Mouse (Mus musculus) limb, embryonic 10.5 days (tissue): Measurements from ENCODE around the gene Olfr1002. TPM values are rescaled to one million over a fixed set of nuclear protein-coding genes. Genes with fewer than 3 reads are reported as not detected.
"Not testable (repeated sequence)": the region's sequence is repeated elsewhere in the genome, so short reads cannot be mapped to it uniquely, and the experiment has no call there.

Source experiments
- DNase-seq: peaks from one replicate; pipeline ENCODE4 v3.0.0-alpha.2; 2017; ENCODE audit warnings: low spot score
- H3K27ac ChIP-seq: fragments of 300-500 bp; sonication (generic); 2 replicates; pipeline ENCODE4 v1.5.1; 2016; ENCODE audit warnings: mild to moderate bottlenecking
- H3K27me3 ChIP-seq: fragments of 300-500 bp; sonication (generic); 2 replicates; pipeline ENCODE4 v1.6.1; 2016; ENCODE audit warnings: low read depth, mild to moderate bottlenecking; ENCODE audit not compliant: poor library complexity, severe bottlenecking
- H3K36me3 ChIP-seq: fragments of 300-500 bp; sonication (generic); 2 replicates; pipeline ENCODE4 v1.6.1; 2016; ENCODE audit warnings: mild to moderate bottlenecking, moderate library complexity
- H3K4me1 ChIP-seq: fragments of 300-500 bp; sonication (generic); 2 replicates; pipeline ENCODE4 v1.6.1; 2016
- H3K4me3 ChIP-seq: fragments of 300-500 bp; sonication (generic); 2 replicates; pipeline ENCODE4 v1.5.1; 2016; ENCODE audit warnings: mild to moderate bottlenecking, moderate library complexity
- H3K9me3 ChIP-seq: fragments of 300-500 bp; sonication (generic); replicated peaks from 2 replicates; pipeline ENCODE4 v1.6.1; 2016; ENCODE audit warnings: mild to moderate bottlenecking
- WGBS: fragments of 180-500 bp; shearing (Covaris S2); methylation state at CpG from one replicate; pipeline ENCODE4 v1.1.7; 2016; 5-methylcytosine and 5-hydroxymethylcytosine counted together
- polyA plus RNA-seq: library from polyadenylated mRNA; unstranded; fragments of >200 nt; fragmentation: Nextera tagmentation; extraction: Ambion mirVana; gene quantifications from 2 replicates; pipeline ENCODE4 v1.2.1, GENCODE M21; 2016

The Olfr1002 gene
- polyA plus RNA-seq, result not detected in 2 replicates

DNA sequence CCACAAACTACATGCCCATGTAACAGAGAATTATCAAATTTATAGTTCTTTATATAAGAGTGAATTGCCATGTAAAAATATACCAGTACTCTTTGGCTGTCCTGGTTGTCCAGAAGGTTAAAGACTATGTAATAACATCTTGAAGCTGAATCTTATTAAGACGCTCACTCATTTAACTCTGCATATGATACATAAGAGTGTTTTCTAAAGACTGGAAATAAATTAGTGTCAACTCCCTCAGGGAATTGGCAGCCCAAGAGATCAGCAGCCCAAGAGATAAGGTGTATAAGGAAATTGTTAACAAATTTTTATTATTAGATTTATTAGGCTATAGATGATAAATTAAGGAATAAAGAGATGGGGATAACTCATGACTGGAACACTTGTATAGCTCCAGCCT lies at the start of gene Olfr1002:
TSS of gene Olfr1002 (minus strand) at position 101 of the 400 bp plus-strand sequence.
- 95% methylated on average over 1 of the region's 1 CpGs for WGBS
- no peaks in the 10 kb centered on the region for H3K4me1 ChIP-seq
- no peak within 1 kb of the TSS for H3K27ac ChIP-seq
- no peaks in the 10 kb centered on the region for H3K9me3 ChIP-seq
- H3K4me3 ChIP-seq, result no peak within 1 kb of the TSS
- H3K27me3 ChIP-seq, result no peaks in the 10 kb centered on the region
- no peaks in the 10 kb centered on the region for H3K36me3 ChIP-seq
- no peak for DNase-seq

DNA sequence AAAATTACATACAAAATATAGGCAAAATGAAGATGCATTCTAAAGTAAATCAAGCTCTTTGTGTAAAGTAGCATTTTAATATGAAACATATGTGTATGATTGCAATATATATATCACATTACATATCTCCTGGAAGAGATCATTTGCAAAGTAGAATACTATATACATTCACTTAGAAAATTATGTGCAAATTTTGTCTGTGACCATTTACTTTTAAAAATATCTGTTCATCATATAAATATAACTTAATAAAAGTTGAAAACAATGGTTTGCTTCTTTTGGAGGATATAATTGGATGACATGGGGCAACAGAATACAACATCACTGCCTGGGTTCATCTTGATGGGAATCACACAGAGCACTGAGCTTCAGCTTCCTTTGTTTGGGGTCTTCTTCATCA lies 38.6 kb upstream of the Olfr1002 start, which contains the start of gene Olfr1008:
TSS of gene Olfr1008 (plus strand) at position 301 of the 400 bp plus-strand sequence.
- Histone ChIP-seq H3K4me3 (no peak within 1 kb of the TSS), H3K4me1 (no peaks in the 10 kb centered on the region), H3K36me3 (no peaks in the 10 kb centered on the region), H3K27ac (no peak within 1 kb of the TSS), H3K27me3 (no peaks in the 10 kb centered on the region), H3K9me3 (no peaks in the 10 kb centered on the region)
- no peak for DNase-seq

GRCm38 (mm10) chr2:85678667-85679066 lies 28.2 kb upstream of the Olfr1002 start, which contains the start of gene Olfr1006:
Gene Olfr1006 (minus strand): TSS chr2:85678767.
- Histone ChIP-seq H3K27ac (no peak within 1 kb of the TSS), H3K36me3 (no peaks in the 10 kb centered on the region), H3K4me3 (no peak within 1 kb of the TSS), H3K9me3 (no peaks in the 10 kb centered on the region), H3K4me1 (no peaks in the 10 kb centered on the region), H3K27me3 (no peaks in the 10 kb centered on the region)
- DNase-seq, result no peak

DNA sequence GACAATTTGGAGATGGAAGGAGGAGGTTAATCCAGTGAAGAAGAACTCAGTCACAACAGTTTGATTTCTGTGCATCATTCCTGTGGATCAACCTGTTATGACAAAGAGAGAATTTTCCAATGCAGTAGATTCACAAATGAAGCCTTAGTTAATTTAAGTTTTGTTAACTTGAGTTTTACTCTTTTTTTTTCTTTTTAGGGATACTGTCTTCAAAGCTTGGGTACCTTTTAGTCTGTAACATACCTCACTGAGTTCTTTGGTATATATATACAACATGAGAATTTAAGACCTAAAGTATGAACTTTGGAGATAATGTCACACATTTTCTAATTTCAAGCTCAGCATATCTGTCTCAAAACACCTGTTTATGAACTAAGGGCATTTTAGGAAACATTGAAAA lies 13.9 kb upstream of the Olfr1002 start, which contains the start of gene Olfr154:
TSS of gene Olfr154 (minus strand) at position 101 of the 400 bp plus-strand sequence.
- not testable (repeated sequence) for H3K27me3 ChIP-seq, H3K4me1 ChIP-seq, H3K36me3 ChIP-seq, H3K27ac ChIP-seq, H3K9me3 ChIP-seq, DNase-seq, H3K4me3 ChIP-seq

DNA sequence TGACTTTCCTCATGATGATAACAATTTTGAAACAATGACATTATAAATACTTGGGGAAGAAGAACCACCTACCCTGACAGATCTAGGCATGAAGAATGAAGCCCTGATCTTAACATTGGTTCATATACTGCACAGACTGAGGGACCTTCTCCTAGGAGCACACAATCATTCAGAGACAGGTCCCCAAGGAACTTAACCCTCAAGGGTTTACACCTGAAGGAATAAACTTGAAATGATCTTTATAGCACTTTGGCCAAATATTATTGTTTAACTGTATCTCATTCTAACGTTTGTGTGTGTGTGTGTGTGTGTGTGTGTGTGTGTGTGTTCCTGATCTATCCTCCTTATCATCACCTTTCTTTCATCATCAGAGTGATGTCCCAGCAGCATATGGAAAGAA lies 38.7 kb downstream of the Olfr1002 start, which contains the start of gene Olfr1000:
TSS of gene Olfr1000 (minus strand) at position 101 of the 400 bp plus-strand sequence.
- Histone ChIP-seq H3K27ac (no peak within 1 kb of the TSS), H3K27me3 (no peaks in the 10 kb centered on the region), H3K36me3 (no peaks in the 10 kb centered on the region), H3K9me3 (no peaks in the 10 kb centered on the region), H3K4me3 (no peak within 1 kb of the TSS), H3K4me1 (no peaks in the 10 kb centered on the region)
- WGBS, result 75% methylated on average over 1 of the region's 1 CpGs
- no peak for DNase-seq

Other genes with a start within 250 kb of the Olfr1002 start
- gene Olfr992, start 241.2 kb downstream of the Olfr1002 start, polyA plus RNA-seq, result not detected in 2 replicates
- not detected in 2 replicates for gene Olfr993, start 235.8 kb downstream of the Olfr1002 start, polyA plus RNA-seq
- gene Olfr994, start 214.3 kb downstream of the Olfr1002 start, polyA plus RNA-seq, result not detected in 2 replicates
- not detected in 2 replicates for gene Olfr995, start 207.1 kb downstream of the Olfr1002 start, polyA plus RNA-seq
- not detected in 2 replicates for gene 4833423E24Rik, start 131.7 kb downstream of the Olfr1002 start, polyA plus RNA-seq
- not detected in 2 replicates for gene Olfr996, start 71.5 kb downstream of the Olfr1002 start, polyA plus RNA-seq
- not detected in 2 replicates for gene Olfr998, start 61.8 kb downstream of the Olfr1002 start, polyA plus RNA-seq
- gene Olfr1000, start 38.8 kb downstream of the Olfr1002 start, polyA plus RNA-seq, result not detected in 2 replicates
- not detected in 2 replicates for gene Olfr154, start 13.8 kb upstream of the Olfr1002 start, polyA plus RNA-seq
- gene Olfr1006, start 28.1 kb upstream of the Olfr1002 start, polyA plus RNA-seq, result not detected in 2 replicates
- gene Olfr1008, start 38.7 kb upstream of the Olfr1002 start, polyA plus RNA-seq, result not detected in 2 replicates
- gene Olfr1009, start 64.7 kb upstream of the Olfr1002 start, polyA plus RNA-seq, result not detected in 2 replicates
- not detected in 2 replicates for gene Olfr1012, start 112.1 kb upstream of the Olfr1002 start, polyA plus RNA-seq
- not detected in 2 replicates for gene Olfr1013, start 116.4 kb upstream of the Olfr1002 start, polyA plus RNA-seq
- gene Olfr1014, start 122.0 kb upstream of the Olfr1002 start, polyA plus RNA-seq, result not detected in 2 replicates
- not detected in 2 replicates for gene Olfr1015, start 131.3 kb upstream of the Olfr1002 start, polyA plus RNA-seq
- not detected in 2 replicates for gene Olfr1016, start 151.8 kb upstream of the Olfr1002 start, polyA plus RNA-seq
- not detected in 2 replicates for gene Olfr1018, start 167.8 kb upstream of the Olfr1002 start, polyA plus RNA-seq
- gene Olfr1019, start 194.8 kb upstream of the Olfr1002 start, polyA plus RNA-seq, result not detected in 2 replicates
- not detected in 2 replicates for gene Olfr1020, start 196.3 kb upstream of the Olfr1002 start, polyA plus RNA-seq
- not detected in 2 replicates for gene Olfr1022, start 217.9 kb upstream of the Olfr1002 start, polyA plus RNA-seq
- gene Olfr1023, start 234.9 kb upstream of the Olfr1002 start, polyA plus RNA-seq, result not detected in 2 replicates